Mouse (Mus musculus) forebrain, embryonic 11.5 days (tissue): Measurements from ENCODE around the gene Zdhhc12. TPM values are rescaled to one million over a fixed set of nuclear protein-coding genes. Genes with fewer than 3 reads are reported as not detected.
"Not testable (repeated sequence)": the region's sequence is repeated elsewhere in the genome, so short reads cannot be mapped to it uniquely, and the experiment has no call there.

Experiments
- ATAC-seq: fragments of 200-750 bp; cut with Nextera tagmentation; replicated peaks from 2 replicates; pipeline ENCODE4 v1.8.0; 2017; ENCODE audit warnings: moderate TSS enrichment; ENCODE audit not compliant: low FRiP score
- DNase-seq: peaks from one replicate; pipeline ENCODE4 v3.0.0-alpha.2; 2017; ENCODE audit warnings: low spot score
- H3K27ac ChIP-seq: fragments of 300-500 bp; sonication (generic); 2 replicates; pipeline ENCODE4 v1.5.1; 2014; ENCODE audit warnings: low read depth, low read length
- H3K27me3 ChIP-seq: fragments of 300-500 bp; sonication (generic); 2 replicates; pipeline ENCODE4 v1.6.1; 2014; ENCODE audit warnings: mild to moderate bottlenecking, low read length, mixed read lengths; ENCODE audit not compliant: control insufficient read depth, insufficient read depth
- H3K36me3 ChIP-seq: fragments of 300-500 bp; sonication (generic); 2 replicates; pipeline ENCODE4 v1.6.1; 2014; ENCODE audit warnings: mild to moderate bottlenecking, low read length, moderate library complexity, mixed read lengths; ENCODE audit not compliant: control insufficient read depth, insufficient read depth
- H3K4me1 ChIP-seq: fragments of 300-500 bp; sonication (generic); replicated peaks from 2 replicates; pipeline ENCODE4 v1.6.1; 2014; ENCODE audit warnings: low read length, mixed read lengths; ENCODE audit not compliant: control insufficient read depth, insufficient read depth
- H3K4me2 ChIP-seq: fragments of 300-500 bp; sonication (generic); 2 replicates; pipeline ENCODE4 v1.6.1; 2014; ENCODE audit warnings: low read depth, mild to moderate bottlenecking, low read length, moderate library complexity, mixed read lengths; ENCODE audit not compliant: severe bottlenecking
- H3K4me3 ChIP-seq: fragments of 300-500 bp; sonication (generic); 2 replicates; pipeline ENCODE4 v1.5.1; 2014; ENCODE audit warnings: low read depth, low read length
- H3K9ac ChIP-seq: fragments of 300-500 bp; sonication (generic); 2 replicates; pipeline ENCODE4 v1.6.1; 2014; ENCODE audit warnings: low read length
- H3K9me3 ChIP-seq: fragments of 300-500 bp; sonication (generic); 2 replicates; pipeline ENCODE4 v1.6.1; 2016; ENCODE audit warnings: low read length, mixed read lengths; ENCODE audit not compliant: control insufficient read depth
- WGBS: fragments of 180-500 bp; shearing (Covaris S2); extraction: QIAGEN DNeasy Blood & Tissue Kit; methylation state at CpG from one replicate; pipeline ENCODE4 v1.1.7; 2014; 5-methylcytosine and 5-hydroxymethylcytosine counted together
- polyA plus RNA-seq: library from polyadenylated mRNA; unstranded; fragments of >200 nt; fragmentation: Nextera tagmentation; extraction: Ambion mirVana; gene quantifications from 2 replicates; pipeline ENCODE4 v1.2.1, GENCODE M21; 2014

Zdhhc12 gene
- polyA plus RNA-seq, 1 experiment from 2014 or later = 27.1 TPM

GRCm38 (mm10) chr2:30131240-30131639 lies 37.8 kb upstream of the Zdhhc12 start:
- not testable (repeated sequence) for H3K9ac ChIP-seq, H3K27ac ChIP-seq, ATAC-seq, H3K36me3 ChIP-seq, DNase-seq, H3K9me3 ChIP-seq, H3K4me2 ChIP-seq, H3K4me3 ChIP-seq, H3K27me3 ChIP-seq
- H3K4me1 ChIP-seq = peaks cover 13% of the 10 kb centered on the region
- 78% methylated on average over 5 of the region's 5 CpGs for WGBS

- no peaks in the 10 kb centered on the region for H3K27me3 ChIP-seq
- H3K9ac ChIP-seq = no peak overlapping the region
- H3K9me3 ChIP-seq = no peaks in the 10 kb centered on the region
- H3K4me3 ChIP-seq = no peak overlapping the region
- no peak overlapping the region for H3K4me2 ChIP-seq
- DNase-seq (no peak), ATAC-seq (no peak)
- peaks cover 11% of the 10 kb centered on the region for H3K4me1 ChIP-seq
- H3K27ac ChIP-seq = no peak overlapping the region
- H3K36me3 ChIP-seq = no peaks in the 10 kb centered on the region
- WGBS = 92% methylated on average over 4 of the region's 4 CpGs
Observed at GRCm38 (mm10) chr2:30130156-30130555, 36.7 kb upstream of the Zdhhc12 start.

GRCm38 (mm10) chr2:30128789-30129188 lies 35.3 kb upstream of the Zdhhc12 start:
- H3K9me3 ChIP-seq = no peaks in the 10 kb centered on the region
- H3K27ac ChIP-seq = no peak overlapping the region
- H3K9ac ChIP-seq = no peak overlapping the region
- no peaks in the 10 kb centered on the region for H3K36me3 ChIP-seq
- 38% methylated on average over 2 of the region's 2 CpGs for whole genome bisulfite sequencing
- no peak overlapping the region for H3K4me3 ChIP-seq
- H3K4me1 ChIP-seq = peaks cover 1% of the 10 kb centered on the region; the same call in 1 of the 2 replicates
- DNase-seq (no peak), ATAC-seq (no peak)
- no peak overlapping the region for H3K4me2 ChIP-seq
- no peaks in the 10 kb centered on the region for H3K27me3 ChIP-seq

- DNase-seq = peak; percentile 95
- Histone ChIP-seq H3K27ac (peak within 1 kb of the TSS; percentile 72), H3K4me1 (peaks cover 7% of the 10 kb centered on the region; the same call in 1 of the 2 replicates), H3K4me3 (peak within 1 kb of the TSS; percentile 76), H3K27me3 (no peaks in the 10 kb centered on the region), H3K9me3 (no peaks in the 10 kb centered on the region), H3K9ac (peak within 1 kb of the TSS; percentile 85), H3K36me3 (no peaks in the 10 kb centered on the region), H3K4me2 (peak within 1 kb of the TSS; percentile 89)
- peak; percentile 94 for ATAC-seq
- 11% methylated on average over 27 of the region's 31 CpGs for WGBS
Observed at GRCm38 (mm10) chr2:30124472-30125274, 31.2 kb upstream of the Zdhhc12 start, which contains the start of gene Zer1. Zer1 (minus strand) TSS chr2:30124585.

GRCm38 (mm10) chr2:30123729-30124471 lies 30.5 kb upstream of the Zdhhc12 start:
- Histone ChIP-seq H3K9me3 (no peaks in the 10 kb centered on the region), H3K36me3 (no peaks in the 10 kb centered on the region), H3K4me2 (peak overlapping the region; percentile 89), H3K9ac (peak overlapping the region; percentile 85), H3K4me1 (peaks cover 11% of the 10 kb centered on the region; the same call in 1 of the 2 replicates), H3K27ac (peak overlapping the region; percentile 72), H3K4me3 (peak overlapping the region; percentile 76), H3K27me3 (no peaks in the 10 kb centered on the region)
- DNase-seq = no peak
- WGBS = 1% methylated on average over 41 of the region's 44 CpGs
- peak; percentile 75 for ATAC-seq

- no peaks in the 10 kb centered on the region for H3K27me3 ChIP-seq
- ATAC-seq (no peak), DNase-seq (no peak)
- no peak overlapping the region for H3K4me3 ChIP-seq
- no peaks in the 10 kb centered on the region for H3K36me3 ChIP-seq
- H3K9me3 ChIP-seq = no peaks in the 10 kb centered on the region
- H3K4me1 ChIP-seq = peaks cover 11% of the 10 kb centered on the region; the same call in 1 of the 2 replicates
- H3K9ac ChIP-seq = no peak overlapping the region
- WGBS = 87% methylated on average over 5 of the region's 5 CpGs
- no peak overlapping the region for H3K27ac ChIP-seq
- no peak overlapping the region for H3K4me2 ChIP-seq
Observed at GRCm38 (mm10) chr2:30122766-30123165, 29.3 kb upstream of the Zdhhc12 start.

GRCm38 (mm10) chr2:30120269-30120668 lies 26.8 kb upstream of the Zdhhc12 start:
- ATAC-seq (no peak), DNase-seq (no peak)
- Histone ChIP-seq H3K4me3 (no peak overlapping the region), H3K27me3 (no peaks in the 10 kb centered on the region), H3K9ac (no peak overlapping the region; the same call in 1 of the 2 replicates), H3K36me3 (no peaks in the 10 kb centered on the region), H3K4me2 (no peak overlapping the region), H3K9me3 (no peaks in the 10 kb centered on the region), H3K4me1 (peaks cover 11% of the 10 kb centered on the region; the same call in 1 of the 2 replicates), H3K27ac (peak overlapping the region; percentile 59)
- 81% methylated on average over 4 of the region's 4 CpGs for WGBS

- 11% methylated on average over 6 of the region's 6 CpGs for WGBS
- Histone ChIP-seq H3K9me3 (no peaks in the 10 kb centered on the region), H3K4me2 (no peak overlapping the region), H3K4me1 (peaks cover 11% of the 10 kb centered on the region; the same call in 1 of the 2 replicates), H3K4me3 (no peak overlapping the region), H3K27ac (peak overlapping the region; percentile 59), H3K27me3 (no peaks in the 10 kb centered on the region), H3K36me3 (no peaks in the 10 kb centered on the region), H3K9ac (no peak overlapping the region; the same call in 1 of the 2 replicates)
- DNase-seq (no peak), ATAC-seq (no peak)
Observed at GRCm38 (mm10) chr2:30119641-30120051, 26.2 kb upstream of the Zdhhc12 start.
